Mouse (Mus musculus) bone marrow macrophage, adult 2 months (primary cell): ENCODE measurements around the gene Ccdc107.

Source experiments
- CTCF ChIP-seq: IDR thresholded peaks from 2 replicates; pipeline ENCODE4 v1.5.1; 2012; ENCODE audit warnings: low read depth, mild to moderate bottlenecking, low read length, moderate library complexity
- POLR2A ChIP-seq: IDR thresholded peaks from 2 replicates; pipeline ENCODE4 v1.6.1; 2012; ENCODE audit warnings: mild to moderate bottlenecking, low read depth, low read length, borderline replicate concordance

GRCm38 (mm10) chr4:43530581-43530980, 37.9 kb downstream of the Ccdc107 start:
- 0 out of 2 replicates have a peak, but pooled peaks have one; percentile 19 for TF ChIP-seq CTCF
- no peak for TF ChIP-seq POLR2A
